Mouse (Mus musculus) heart, embryonic 10.5 days (tissue): ENCODE measurements around the gene Cyren. TPM values are rescaled to one million over a fixed set of nuclear protein-coding genes. Genes with fewer than 3 reads are reported as not detected.

ENCODE experiments used
- DNase-seq: peaks from one replicate; pipeline ENCODE4 v3.0.0-alpha.2; 2017; ENCODE audit warnings: low spot score
- H3K27ac ChIP-seq: fragments of 300-500 bp; sonication (generic); 2 replicates; pipeline ENCODE4 v1.5.1; 2016; ENCODE audit warnings: mild to moderate bottlenecking
- H3K27me3 ChIP-seq: fragments of 300-500 bp; sonication (generic); 2 replicates; pipeline ENCODE4 v1.6.1; 2016; ENCODE audit warnings: mild to moderate bottlenecking; ENCODE audit not compliant: poor library complexity, insufficient read depth, severe bottlenecking
- H3K36me3 ChIP-seq: fragments of 300-500 bp; sonication (generic); 2 replicates; pipeline ENCODE4 v1.6.1; 2016; ENCODE audit warnings: mild to moderate bottlenecking, moderate library complexity
- H3K4me1 ChIP-seq: fragments of 300-500 bp; sonication (generic); 2 replicates; pipeline ENCODE4 v1.6.1; 2016; ENCODE audit warnings: mild to moderate bottlenecking
- H3K4me3 ChIP-seq: fragments of 300-500 bp; sonication (generic); 2 replicates; pipeline ENCODE4 v1.5.1; 2016; ENCODE audit warnings: mild to moderate bottlenecking, moderate library complexity
- H3K9me3 ChIP-seq: fragments of 300-500 bp; sonication (generic); 2 replicates; pipeline ENCODE4 v1.6.1; 2016; ENCODE audit warnings: mild to moderate bottlenecking, moderate library complexity
- WGBS: fragments of 180-500 bp; shearing (Covaris S2); methylation state at CpG from one replicate; pipeline ENCODE4 v1.1.7; 2016; 5-methylcytosine and 5-hydroxymethylcytosine counted together
- polyA plus RNA-seq: library from polyadenylated mRNA; unstranded; fragments of >200 nt; fragmentation: Nextera tagmentation; extraction: Ambion mirVana; gene quantifications from 2 replicates; pipeline ENCODE4 v1.2.1, GENCODE M21; 2016

The Cyren gene
- polyA plus RNA-seq, 1 experiment from 2014 or later: 16.5 TPM

DNA sequence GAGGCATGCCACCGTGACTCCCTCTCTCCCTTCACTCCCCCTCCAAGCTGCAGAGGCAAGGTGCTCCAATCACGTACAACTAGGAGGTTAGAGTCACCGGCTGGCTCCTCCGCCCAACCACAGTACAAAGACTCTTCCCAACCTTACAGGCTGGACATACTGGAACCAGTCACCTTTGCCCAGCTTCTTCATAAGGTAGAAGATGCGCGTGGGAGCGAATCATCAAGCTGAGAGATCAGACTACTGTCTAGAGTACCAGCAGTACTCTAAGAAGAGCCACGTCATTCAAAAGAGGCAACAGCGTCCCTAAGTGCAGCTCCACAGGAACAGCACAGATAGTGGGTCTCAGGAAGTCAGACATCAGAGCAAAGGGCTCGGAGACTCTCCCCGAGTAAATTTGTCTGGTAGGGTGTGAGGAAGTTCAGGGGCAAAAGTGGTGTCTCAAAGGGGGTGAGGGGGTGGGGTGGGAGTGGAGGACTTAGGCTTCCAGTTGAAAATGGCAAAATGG is 16.3 kb downstream of the Cyren start:
- Histone ChIP-seq H3K4me1 (peaks cover 32% of the 10 kb centered on the region), H3K4me3 (no peak overlapping the region), H3K36me3 (no peaks in the 10 kb centered on the region), H3K27me3 (no peaks in the 10 kb centered on the region), H3K9me3 (no peaks in the 10 kb centered on the region), H3K27ac (no peak overlapping the region)
- no peak for DNase-seq
- 79% methylated on average over 11 of the region's 11 CpGs for WGBS

DNA sequence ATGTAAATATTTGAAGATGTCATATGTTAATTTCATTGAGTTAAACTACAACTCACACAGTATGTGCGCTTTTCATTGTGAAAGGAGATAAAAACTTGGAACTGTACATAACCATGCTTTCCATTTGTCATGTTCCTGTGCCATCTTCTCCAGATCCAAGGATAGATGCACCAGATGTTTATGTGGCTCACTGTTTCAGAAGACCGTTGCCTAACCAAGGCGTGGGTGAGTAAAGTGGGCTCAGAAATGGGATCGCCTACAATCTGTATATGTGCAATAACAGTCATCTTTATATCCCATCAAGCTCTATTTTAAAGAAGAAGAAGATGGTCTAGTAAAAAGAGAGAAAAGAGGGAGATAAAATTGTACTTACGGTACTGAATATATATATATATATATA is 45.5 kb downstream of the Cyren start:
- Histone ChIP-seq H3K4me3 (no peak overlapping the region), H3K9me3 (no peaks in the 10 kb centered on the region), H3K36me3 (no peaks in the 10 kb centered on the region), H3K27ac (no peak overlapping the region), H3K4me1 (no peaks in the 10 kb centered on the region), H3K27me3 (no peaks in the 10 kb centered on the region)
- no peak for DNase-seq
- WGBS: 91% methylated on average over 5 of the region's 5 CpGs

DNA sequence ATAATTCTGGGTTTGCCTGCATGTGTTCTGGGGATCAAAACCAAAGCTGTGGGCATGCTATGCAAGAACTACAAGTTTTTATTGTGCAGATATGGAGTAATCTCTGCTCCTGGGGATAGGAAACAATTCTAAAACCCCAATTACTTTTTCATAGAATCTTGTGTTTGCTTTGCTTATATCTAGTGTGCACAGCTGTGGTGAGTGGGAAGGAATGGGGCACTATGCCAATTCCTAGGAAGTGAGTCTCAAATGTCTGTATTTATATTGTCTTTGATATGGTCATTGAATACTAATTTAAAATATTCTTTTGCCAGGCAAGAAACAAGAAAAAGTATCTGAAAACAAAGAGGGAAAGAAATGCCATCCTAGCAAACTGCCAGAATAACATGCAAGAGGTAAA is 53.5 kb downstream of the Cyren start:
- Histone ChIP-seq H3K27me3 (no peaks in the 10 kb centered on the region), H3K27ac (no peak overlapping the region), H3K4me3 (no peak overlapping the region), H3K9me3 (no peaks in the 10 kb centered on the region), H3K4me1 (no peaks in the 10 kb centered on the region), H3K36me3 (no peaks in the 10 kb centered on the region)
- no peak for DNase-seq

Other genes with a start within 250 kb of the Cyren start
- 4.0 and 6.0 TPM in 2 replicates for gene Agbl3, start 97.6 kb downstream of the Cyren start, polyA plus RNA-seq
- gene Tmem140, start 14.9 kb downstream of the Cyren start, polyA plus RNA-seq: 1.4 and 1.8 TPM in 2 replicates
- gene Wdr91, start 32.8 kb upstream of the Cyren start, polyA plus RNA-seq: 12.6 and 13.0 TPM in 2 replicates
- gene Stra8, start 42.1 kb upstream of the Cyren start, polyA plus RNA-seq: not detected in 2 replicates
- 0.12 and 0.41 TPM in 2 replicates for gene Slc23a4, start 110.3 kb upstream of the Cyren start, polyA plus RNA-seq